Mouse (Mus musculus) G1E-ER4 (cell line): ENCODE measurements around the gene Mtfp1. TPM values are rescaled to one million over a fixed set of nuclear protein-coding genes. Genes with fewer than 3 reads are reported as not detected.

ENCODE experiments used
- GATA1 ChIP-seq: IDR thresholded peaks from one replicate; pipeline ENCODE4 v1.8.0; 2012; ENCODE audit warnings: low read length, inconsistent platforms
- polyA plus RNA-seq: library from polyadenylated mRNA; stranded (reverse); fragments of >175 nt; gene quantifications from 2 replicates; pipeline ENCODE4 v1.2.3, GENCODE M21; 2012

The Mtfp1 gene
- polyA plus RNA-seq, 1 experiment = 18.8 TPM

- no peak for TF ChIP-seq GATA1
Observed at GRCm38 (mm10) chr11:4060866-4061575, 34.2 kb downstream of the Mtfp1 start.

DNA sequence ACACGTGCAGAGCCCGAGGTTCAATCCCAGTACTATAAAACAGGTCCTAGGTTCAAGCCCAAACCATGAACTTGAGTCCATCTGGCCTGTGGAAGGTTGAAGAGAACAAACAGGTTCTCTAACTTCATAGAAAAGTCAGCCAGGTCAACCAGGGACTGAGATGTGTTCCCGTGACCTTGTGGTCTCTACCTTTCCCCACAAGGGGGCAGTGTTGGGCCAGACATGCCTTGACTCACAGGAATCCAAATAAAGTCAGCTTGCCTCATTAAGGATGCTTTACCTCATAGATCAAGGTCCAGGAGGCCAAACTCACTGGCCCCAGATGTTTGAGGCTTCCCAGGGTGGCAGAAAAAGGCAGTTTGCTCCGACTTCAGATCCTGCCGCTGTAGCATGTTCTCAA, 41.7 kb downstream of the Mtfp1 start:
- TF ChIP-seq GATA1 = no peak

DNA sequence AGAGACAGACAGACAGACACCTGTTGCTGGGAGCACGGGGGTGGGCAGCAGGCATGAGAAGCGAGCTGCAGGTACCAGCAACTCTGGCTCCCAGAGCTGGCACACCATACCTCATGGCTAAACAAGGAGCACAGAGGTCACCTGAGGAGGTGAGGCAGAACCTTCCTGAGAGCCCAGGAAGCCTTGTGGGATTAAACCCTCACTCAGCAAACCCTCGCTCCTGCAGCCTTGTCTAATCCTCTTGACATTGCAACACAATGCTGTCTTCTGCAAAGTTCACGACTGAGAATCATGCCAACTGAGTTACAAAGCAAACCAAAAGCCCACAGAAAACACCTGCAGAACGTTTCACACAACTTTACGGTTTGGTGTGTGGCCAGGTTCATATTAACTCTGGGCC, 46.8 kb downstream of the Mtfp1 start:
- no peak for TF ChIP-seq GATA1

GRCm38 (mm10) chr11:4047766-4048165, 47.5 kb downstream of the Mtfp1 start:
- no peak for TF ChIP-seq GATA1

GRCm38 (mm10) chr11:4046526-4046925, 48.7 kb downstream of the Mtfp1 start:
- no peak for TF ChIP-seq GATA1

DNA sequence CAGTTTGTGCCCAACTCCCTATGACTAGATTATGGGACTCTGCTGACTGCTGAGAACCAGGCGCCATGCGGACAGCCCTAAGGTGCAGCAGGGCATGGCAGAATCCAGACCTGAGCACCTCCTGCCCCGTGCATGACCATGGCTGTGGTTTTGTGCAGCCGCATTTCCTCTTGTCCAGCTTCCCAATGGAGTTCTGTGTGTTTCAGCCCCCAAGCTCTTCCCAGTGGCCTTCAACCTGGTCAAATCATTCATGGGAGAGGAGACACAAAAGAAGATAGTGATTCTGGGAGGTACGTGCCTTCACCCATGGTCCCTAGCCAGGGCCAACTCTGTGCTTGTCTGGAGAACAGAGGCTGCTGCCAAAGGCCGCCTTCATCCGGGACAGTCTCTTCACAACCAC, 52.2 kb downstream of the Mtfp1 start:
- no peak for TF ChIP-seq GATA1

Other genes with a start within 250 kb of the Mtfp1 start
- gene Osbp2, start 231.5 kb downstream of the Mtfp1 start, polyA plus RNA-seq = not detected in 2 replicates
- not detected in 2 replicates for gene 4921536K21Rik, start 200.3 kb downstream of the Mtfp1 start, polyA plus RNA-seq
- gene Dusp18, start 200.2 kb downstream of the Mtfp1 start, polyA plus RNA-seq = not detected in 2 replicates
- gene Slc35e4, start 180.8 kb downstream of the Mtfp1 start, polyA plus RNA-seq = not detected in 2 replicates
- 0.03 and 0.10 TPM in 2 replicates for gene Tcn2, start 163.3 kb downstream of the Mtfp1 start, polyA plus RNA-seq
- 25.5 and 78.4 TPM in 2 replicates for gene Pes1, start 131.5 kb downstream of the Mtfp1 start, polyA plus RNA-seq
- not detected in 2 replicates for gene 4930556J24Rik, start 118.7 kb downstream of the Mtfp1 start, polyA plus RNA-seq
- gene Gal3st1, start 111.8 kb downstream of the Mtfp1 start, polyA plus RNA-seq = not detected in 2 replicates
- not detected in 2 replicates for gene Sec14l4, start 64.0 kb downstream of the Mtfp1 start, polyA plus RNA-seq
- gene Sec14l3, start 30.6 kb downstream of the Mtfp1 start, polyA plus RNA-seq = not detected in 2 replicates
- 1.5 and 1.7 TPM in 2 replicates for gene Sec14l2, start 28.0 kb upstream of the Mtfp1 start, polyA plus RNA-seq
- 7.3 and 7.4 TPM in 2 replicates for gene Rnf215, start 39.8 kb upstream of the Mtfp1 start, polyA plus RNA-seq
- gene Ccdc157, start 64.8 kb upstream of the Mtfp1 start, polyA plus RNA-seq = 1.1 and 1.4 TPM in 2 replicates
- gene Sf3a1, start 64.9 kb upstream of the Mtfp1 start, polyA plus RNA-seq = 149 and 186 TPM in 2 replicates
- gene Tbc1d10a, start 91.3 kb upstream of the Mtfp1 start, polyA plus RNA-seq = 21.6 and 22.7 TPM in 2 replicates
- gene Castor1, start 122.8 kb upstream of the Mtfp1 start, polyA plus RNA-seq = 1.2 and 2.7 TPM in 2 replicates
- 3.0 and 3.3 TPM in 2 replicates for gene Osm, start 141.0 kb upstream of the Mtfp1 start, polyA plus RNA-seq
- 0.02 and 0.21 TPM in 2 replicates for gene Lif, start 162.1 kb upstream of the Mtfp1 start, polyA plus RNA-seq